Mouse (Mus musculus) cerebellum, adult 2 months (tissue): ENCODE data around the gene Nin.

Experiments
- CTCF ChIP-seq: fragments of 200-500 bp; IDR thresholded peaks from 2 replicates; pipeline ENCODE4 v1.5.1; 2011; ENCODE audit warnings: low read depth, mild to moderate bottlenecking, control low read depth, low read length, moderate library complexity, borderline replicate concordance; ENCODE audit not compliant: insufficient read depth
- POLR2A ChIP-seq: fragments of 200-500 bp; IDR thresholded peaks from 2 replicates; pipeline ENCODE4 v1.6.1; 2011; ENCODE audit warnings: low read length, control low read depth, borderline replicate concordance; ENCODE audit not compliant: insufficient read depth

- TF ChIP-seq POLR2A (no peak), CTCF (no peak)
Measured at GRCm38 (mm10) chr12:70025431-70025830, 88.1 kb downstream of the Nin start.
